Mouse (Mus musculus): ENCODE measurements around the gene Atp6v0a1. TPM values are rescaled to one million over a fixed set of nuclear protein-coding genes. Genes with fewer than 3 reads are reported as not detected.

Atp6v0a1 gene
- total and polyA plus RNA-seq, 2 experiments from 2014 or later = 162 to 179 TPM

- Histone ChIP-seq H3K4me3 (ENCODE audit: low read depth, low read length) (no peak overlapping the region), H3K4me2 (ENCODE audit: low read depth) (no peak overlapping the region), H3K4me1 (ENCODE audit: insufficient read depth) (peaks cover 5% of the 10 kb centered on the region), H3K36me3 (ENCODE audit: insufficient read depth) (peaks cover 65% of the 10 kb centered on the region), H3K9me3 (ENCODE audit: low read length) (no peaks in the 10 kb centered on the region), H3K27ac (ENCODE audit: low read depth, low read length) (no peak overlapping the region), H3K9ac (no peak overlapping the region), H3K27me3 (ENCODE audit: insufficient read depth, low read length) (no peaks in the 10 kb centered on the region)
- DNase-seq = no peak
- TF ChIP-seq CTCF (IDR thresholded peaks at IDR 0.05; ENCODE audit: low read depth) = no peak
- ATAC-seq = no peak
- WGBS = 85% methylated on average over 1 of the region's 1 CpGs
Measured at GRCm38 (mm10) chr11:101089931-101090330, 80.7 kb downstream of the Atp6v0a1 start.

- TF ChIP-seq CTCF (IDR thresholded peaks at IDR 0.05; ENCODE audit: low read depth) = no peak
- H3K4me2 ChIP-seq (ENCODE audit: low read depth) = peak overlapping the region; percentile 79
- no peaks in the 10 kb centered on the region; the same call in 1 of the 2 replicates for H3K4me1 ChIP-seq (ENCODE audit: insufficient read depth)
- DNase-seq (no peak), ATAC-seq (peak; percentile 21)
- H3K36me3 ChIP-seq (ENCODE audit: insufficient read depth) = peaks cover 73% of the 10 kb centered on the region
- H3K27me3 ChIP-seq (ENCODE audit: insufficient read depth, low read length) = no peaks in the 10 kb centered on the region
- H3K9me3 ChIP-seq (ENCODE audit: low read length) = no peaks in the 10 kb centered on the region
- H3K4me3 ChIP-seq (ENCODE audit: low read depth, low read length) = peak overlapping the region; percentile 56
- peak overlapping the region; percentile 81 for H3K27ac ChIP-seq (ENCODE audit: low read depth, low read length)
- peak overlapping the region; percentile 57 for H3K9ac ChIP-seq
- 1% methylated on average over 18 of the region's 18 CpGs for WGBS
Measured at GRCm38 (mm10) chr11:101094930-101095313, 85.7 kb downstream of the Atp6v0a1 start.

GRCm38 (mm10) chr11:101095314-101096024 is 86.2 kb downstream of the Atp6v0a1 start, which contains the start of gene Psmc3ip:
Gene Psmc3ip, minus strand, starts transcription at chr11:101095436.
- peak within 1 kb of the TSS; percentile 56 for H3K4me3 ChIP-seq (ENCODE audit: low read depth, low read length)
- WGBS = under 1% methylated on average over 43 of the region's 43 CpGs
- H3K27me3 ChIP-seq (ENCODE audit: insufficient read depth, low read length) = no peaks in the 10 kb centered on the region
- DNase-seq (peak; percentile 94), ATAC-seq (peak; percentile 99)
- no peaks in the 10 kb centered on the region; the same call in 1 of the 2 replicates for H3K4me1 ChIP-seq (ENCODE audit: insufficient read depth)
- peak within 1 kb of the TSS; percentile 79 for H3K4me2 ChIP-seq (ENCODE audit: low read depth)
- no peaks in the 10 kb centered on the region for H3K9me3 ChIP-seq (ENCODE audit: low read length)
- peak within 1 kb of the TSS; percentile 57 for H3K9ac ChIP-seq
- TF ChIP-seq CTCF (IDR thresholded peaks at IDR 0.05; ENCODE audit: low read depth) = peak; percentile 86
- peaks cover 73% of the 10 kb centered on the region for H3K36me3 ChIP-seq (ENCODE audit: insufficient read depth)
- H3K27ac ChIP-seq (ENCODE audit: low read depth, low read length) = peak within 1 kb of the TSS; percentile 81

GRCm38 (mm10) chr11:101098231-101098630 is 89.0 kb downstream of the Atp6v0a1 start:
- Histone ChIP-seq H3K4me3 (ENCODE audit: low read depth, low read length) (no peak overlapping the region), H3K36me3 (ENCODE audit: insufficient read depth) (peaks cover 73% of the 10 kb centered on the region), H3K27ac (ENCODE audit: low read depth, low read length) (no peak overlapping the region), H3K9ac (no peak overlapping the region), H3K27me3 (ENCODE audit: insufficient read depth, low read length) (no peaks in the 10 kb centered on the region), H3K9me3 (ENCODE audit: low read length) (no peaks in the 10 kb centered on the region), H3K4me2 (ENCODE audit: low read depth) (no peak overlapping the region), H3K4me1 (ENCODE audit: insufficient read depth) (no peaks in the 10 kb centered on the region; the same call in 1 of the 2 replicates)
- ATAC-seq (no peak), DNase-seq (no peak)
- WGBS = 92% methylated on average over 8 of the region's 8 CpGs
- TF ChIP-seq CTCF (IDR thresholded peaks at IDR 0.05; ENCODE audit: low read depth) = no peak

- peaks cover 62% of the 10 kb centered on the region for H3K36me3 ChIP-seq (ENCODE audit: insufficient read depth)
- H3K4me3 ChIP-seq (ENCODE audit: low read depth, low read length) = no peak overlapping the region
- H3K4me2 ChIP-seq (ENCODE audit: low read depth) = no peak overlapping the region
- DNase-seq (no peak), ATAC-seq (no peak)
- H3K27me3 ChIP-seq (ENCODE audit: insufficient read depth, low read length) = no peaks in the 10 kb centered on the region
- 91% methylated on average over 5 of the region's 5 CpGs for WGBS
- H3K4me1 ChIP-seq (ENCODE audit: insufficient read depth) = no peaks in the 10 kb centered on the region
- H3K9ac ChIP-seq = no peak overlapping the region
- no peak for TF ChIP-seq CTCF (IDR thresholded peaks at IDR 0.05; ENCODE audit: low read depth)
- no peak overlapping the region for H3K27ac ChIP-seq (ENCODE audit: low read depth, low read length)
- no peaks in the 10 kb centered on the region for H3K9me3 ChIP-seq (ENCODE audit: low read length)
Measured at GRCm38 (mm10) chr11:101103011-101103410, 93.8 kb downstream of the Atp6v0a1 start.

GRCm38 (mm10) chr11:101109351-101109750 is 100.1 kb downstream of the Atp6v0a1 start:
- H3K27me3 ChIP-seq (ENCODE audit: insufficient read depth, low read length) = no peaks in the 10 kb centered on the region
- no peak overlapping the region for H3K27ac ChIP-seq (ENCODE audit: low read depth, low read length)
- 51% methylated on average over 4 of the region's 4 CpGs for WGBS
- no peak overlapping the region for H3K9ac ChIP-seq
- H3K4me2 ChIP-seq (ENCODE audit: low read depth) = no peak overlapping the region
- ATAC-seq (no peak), DNase-seq (no peak)
- TF ChIP-seq CTCF (IDR thresholded peaks at IDR 0.05; ENCODE audit: low read depth) = no peak
- 0 out of 2 replicates have a peak, but pooled peaks cover 3% of the 10 kb centered on the region for H3K36me3 ChIP-seq (ENCODE audit: insufficient read depth)
- H3K9me3 ChIP-seq (ENCODE audit: low read length) = no peaks in the 10 kb centered on the region
- H3K4me3 ChIP-seq (ENCODE audit: low read depth, low read length) = no peak overlapping the region
- H3K4me1 ChIP-seq (ENCODE audit: insufficient read depth) = no peaks in the 10 kb centered on the region

- 69% methylated on average over 5 of the region's 5 CpGs for WGBS
- no peaks in the 10 kb centered on the region for H3K27me3 ChIP-seq (ENCODE audit: insufficient read depth, low read length)
- TF ChIP-seq CTCF (IDR thresholded peaks at IDR 0.05; ENCODE audit: low read depth) = no peak
- no peak overlapping the region; the same call in 1 of the 2 replicates for H3K9ac ChIP-seq
- no peak overlapping the region for H3K4me2 ChIP-seq (ENCODE audit: low read depth)
- no peaks in the 10 kb centered on the region for H3K4me1 ChIP-seq (ENCODE audit: insufficient read depth)
- H3K27ac ChIP-seq (ENCODE audit: low read depth, low read length) = no peak overlapping the region
- 0 out of 2 replicates have a peak, but pooled peaks cover 3% of the 10 kb centered on the region for H3K36me3 ChIP-seq (ENCODE audit: insufficient read depth)
- ATAC-seq (no peak), DNase-seq (no peak)
- no peaks in the 10 kb centered on the region for H3K9me3 ChIP-seq (ENCODE audit: low read length)
- no peak overlapping the region for H3K4me3 ChIP-seq (ENCODE audit: low read depth, low read length)
Measured at GRCm38 (mm10) chr11:101110708-101111107, 101.5 kb downstream of the Atp6v0a1 start.
